Mouse (Mus musculus) megakaryocyte, embryonic 14.5 days (primary cell): ENCODE measurements around the gene March11.

Experiments
- FLI1 ChIP-seq: IDR thresholded peaks from 2 replicates; pipeline ENCODE4 v1.6.1; 2012; ENCODE audit warnings: low read length, inconsistent platforms, mixed read lengths
- GATA1 ChIP-seq: IDR thresholded peaks from 3 replicates; pipeline ENCODE4 v1.6.1; 2012; ENCODE audit warnings: mixed read lengths, low read length, inconsistent platforms, borderline replicate concordance

DNA sequence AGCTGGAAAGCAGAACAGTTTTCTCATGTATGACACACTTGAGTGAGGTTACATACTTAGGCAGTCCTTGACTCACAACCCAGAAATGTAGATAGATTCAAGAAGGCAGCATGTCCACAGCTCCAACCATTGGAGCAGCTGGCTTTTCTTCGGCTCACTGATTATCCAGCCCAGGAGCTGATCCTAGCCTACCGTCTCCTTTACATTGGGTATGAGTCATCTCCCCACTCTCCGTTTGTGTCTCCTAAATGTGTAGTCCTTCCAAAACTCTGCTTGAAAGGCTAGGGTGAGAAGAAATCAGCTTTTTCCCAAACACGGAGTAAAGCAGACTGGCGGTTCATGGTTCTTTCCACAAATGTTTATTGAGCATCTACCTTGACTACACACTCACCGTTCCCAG is 10.2 kb upstream of the March11 start:
- TF ChIP-seq GATA1 (no peak), FLI1 (no peak)
